Mouse (Mus musculus) neutrophil, adult 65 days (primary cell): ENCODE data around the gene Kirrel. TPM values are rescaled to one million over a fixed set of nuclear protein-coding genes. Genes with fewer than 3 reads are reported as not detected.

Source experiments
- total RNA-seq: library from RNA; stranded (reverse); gene quantifications from 2 replicates; pipeline ENCODE4 v1.2.4, GENCODE M21; 2023

The Kirrel gene
- total RNA-seq: 0.07 TPM in 1 of 2 replicates, not detected in the other

GRCm38 (mm10) chr3:87174096-87174768 lies at the start of gene Kirrel:
TSS of gene Kirrel (minus strand) at chr3:87174747.

Other genes with a start within 250 kb of the Kirrel start
- 9.5 and 11.9 TPM in 2 replicates for gene Cd1d1, start 175.3 kb downstream of the Kirrel start, total RNA-seq
- 0.84 TPM in 1 of 2 replicates, not detected in the other for gene Fcrls, start 89.0 kb upstream of the Kirrel start, total RNA-seq
- gene Cd5l, start 183.1 kb upstream of the Kirrel start, total RNA-seq: not detected in 2 replicates
- gene Fcrl1, start 201.6 kb upstream of the Kirrel start, total RNA-seq: 24.5 and 26.2 TPM in 2 replicates